Comparison of ENCODE assay signal across 11 mouse cellular contexts in genomic region chr10:98543998-98544349, GRCm38 (mm10).
DNase-seq lines count a peak whose midpoint lies in the region; ATAC-seq and TF ChIP-seq lines count a peak whose summit lies in the region.
"Had no signal": no experiment of that assay in that cellular context is flagged by ENCODE, and none has a peak within 500 bp of the region (broad histone marks: within the 10 kb centered on the region; RNA-seq: fewer than 3 reads in every experiment).

No protein-coding gene starts in this region.

- H3K4me3 ChIP-seq in gastrocnemius, adult 2 months = peak overlapping the region; percentile 23
- no peak overlapping the region for H3K4me3 ChIP-seq in kidney, embryonic 14.5 days (ENCODE audit: low read length)
- no peak overlapping the region for H3K4me3 ChIP-seq in limb, embryonic 13.5 days
- H3K4me3 ChIP-seq: liver, embryonic 15.5 days had no signal

- H3K9me3 ChIP-seq in kidney, embryonic 14.5 days (ENCODE audit: control insufficient read depth, low read length) = no peaks in the 10 kb centered on the region
- H3K9me3 ChIP-seq in limb, embryonic 13.5 days = no peaks in the 10 kb centered on the region
- H3K9me3 ChIP-seq: G1E; liver, embryonic 15.5 days had no signal

- H3K9ac ChIP-seq in kidney, embryonic 14.5 days (ENCODE audit: low read depth, low read length) = no peak overlapping the region
- H3K9ac ChIP-seq in limb, embryonic 13.5 days = no peak overlapping the region
- H3K9ac ChIP-seq: liver, embryonic 15.5 days had no signal

- intact Hi-C loops in gastrocnemius, adult 2 months (cut with DNase I) = no loop called here

- H3K36me3 ChIP-seq in kidney, embryonic 14.5 days (ENCODE audit: control insufficient read depth, insufficient read depth, low read length) = no peaks in the 10 kb centered on the region
- H3K36me3 ChIP-seq in limb, embryonic 13.5 days = no peaks in the 10 kb centered on the region
- H3K36me3 ChIP-seq: G1E; liver, embryonic 15.5 days had no signal

- no peak overlapping the region; the same call in 1 of the 2 replicates for H3K4me2 ChIP-seq in kidney, embryonic 14.5 days (replicated peaks; ENCODE audit: low read depth, low read length)
- peak overlapping the region; percentile 27; the same call in 1 of the 2 replicates for H3K4me2 ChIP-seq in limb, embryonic 13.5 days (replicated peaks)
- H3K4me2 ChIP-seq: liver, embryonic 15.5 days had no signal

- H3K27ac ChIP-seq in gastrocnemius, adult 2 months = peak overlapping the region; percentile 60
- H3K27ac ChIP-seq in kidney, embryonic 14.5 days (ENCODE audit: low read depth, low read length) = 0 out of 2 replicates have a peak overlapping the region, but pooled peaks have one; percentile 2
- peak overlapping the region; percentile 44; the same call in 1 of the 2 replicates for H3K27ac ChIP-seq in limb, embryonic 13.5 days
- H3K27ac ChIP-seq: liver, embryonic 15.5 days had no signal

- TF ChIP-seq CTCF in gastrocnemius, adult 2 months (IDR thresholded peaks at IDR 0.05) = no peak

- WGBS in kidney, embryonic 14.5 days = 60% methylated on average over 5 of the region's 5 CpGs
- WGBS in limb, embryonic 13.5 days = 18% methylated on average over 5 of the region's 5 CpGs

- H3K4me1 ChIP-seq in kidney, embryonic 14.5 days (ENCODE audit: control insufficient read depth, insufficient read depth, low read length) = no peaks in the 10 kb centered on the region
- peaks cover 22% of the 10 kb centered on the region for H3K4me1 ChIP-seq in limb, embryonic 13.5 days
- H3K4me1 ChIP-seq: liver, embryonic 15.5 days had no signal

- DNase-seq in gastrocnemius, adult 2 months = no peak
- no peak for DNase-seq in gastrocnemius, postnatal 10 days
- no peak for DNase-seq in kidney, adult 8-10 months
- DNase-seq in MN1 (ENCODE audit: low spot score) = peak; percentile 26
- DNase-seq in urinary bladder, postnatal 10 days (ENCODE audit: low spot score) = no peak

- ATAC-seq in kidney, embryonic 14.5 days (ENCODE audit: low FRiP score, low TSS enrichment) = no peak
- ATAC-seq in limb, embryonic 13.5 days (ENCODE audit: low FRiP score, low read depth) = peak; percentile 71; the same call in 1 of the 2 replicates
- no peak for ATAC-seq in granulocyte monocyte progenitor cell, adult 5-6 weeks (replicated peaks; ENCODE audit: poor library complexity, severe bottlenecking)
- ATAC-seq: activated CD4-positive, CD25-positive, alpha-beta regulatory T cell, adult 4 months had no signal

- no peaks in the 10 kb centered on the region for H3K27me3 ChIP-seq in kidney, embryonic 14.5 days (ENCODE audit: control insufficient read depth, insufficient read depth, low read length)
- no peaks in the 10 kb centered on the region for H3K27me3 ChIP-seq in limb, embryonic 13.5 days
- H3K27me3 ChIP-seq: liver, embryonic 15.5 days had no signal

Comparison
In these comparisons a context has a peak if more than half of its experiments do, and no peak if none do; other contexts are left out.
1. H3K27ac ChIP-seq: peak in every context shown above with its lines; median percentile 60 in gastrocnemius, adult 2 months; 44 in limb, embryonic 13.5 days; 2 in kidney, embryonic 14.5 days.